Mouse (Mus musculus): ENCODE results near the gene 2810004N23Rik. TPM values are rescaled to one million over a fixed set of nuclear protein-coding genes. Genes with fewer than 3 reads are reported as not detected.

2810004N23Rik gene
- 16.6 and 17.4 TPM in 2 replicates for polyA plus RNA-seq (2021; fragmentation: Nextera tagmentation)
- long read RNA-seq, experiment 1, transcript 2810004N23Rik-201 (7 exons, 2,340 nt), result major isoform, 88 of 105 reads
- long read RNA-seq, experiment 1, partial matches to known transcripts, result 3 of 105 reads
- long read RNA-seq, experiment 1, other reads (novel, unspliced or antisense), result 12 of 105 reads
- long read RNA-seq, experiment 2, transcript 2810004N23Rik-203 (2 exons, 3,663 nt), result major isoform, 14 of 34 reads
- long read RNA-seq, experiment 2, transcript 2810004N23Rik-201 (7 exons, 2,340 nt), result minor isoform, 6 of 34 reads
- long read RNA-seq, experiment 2, partial matches to known transcripts, result 13 of 34 reads
- long read RNA-seq, experiment 2, other reads (novel, unspliced or antisense), result 1 of 34 reads

DNA sequence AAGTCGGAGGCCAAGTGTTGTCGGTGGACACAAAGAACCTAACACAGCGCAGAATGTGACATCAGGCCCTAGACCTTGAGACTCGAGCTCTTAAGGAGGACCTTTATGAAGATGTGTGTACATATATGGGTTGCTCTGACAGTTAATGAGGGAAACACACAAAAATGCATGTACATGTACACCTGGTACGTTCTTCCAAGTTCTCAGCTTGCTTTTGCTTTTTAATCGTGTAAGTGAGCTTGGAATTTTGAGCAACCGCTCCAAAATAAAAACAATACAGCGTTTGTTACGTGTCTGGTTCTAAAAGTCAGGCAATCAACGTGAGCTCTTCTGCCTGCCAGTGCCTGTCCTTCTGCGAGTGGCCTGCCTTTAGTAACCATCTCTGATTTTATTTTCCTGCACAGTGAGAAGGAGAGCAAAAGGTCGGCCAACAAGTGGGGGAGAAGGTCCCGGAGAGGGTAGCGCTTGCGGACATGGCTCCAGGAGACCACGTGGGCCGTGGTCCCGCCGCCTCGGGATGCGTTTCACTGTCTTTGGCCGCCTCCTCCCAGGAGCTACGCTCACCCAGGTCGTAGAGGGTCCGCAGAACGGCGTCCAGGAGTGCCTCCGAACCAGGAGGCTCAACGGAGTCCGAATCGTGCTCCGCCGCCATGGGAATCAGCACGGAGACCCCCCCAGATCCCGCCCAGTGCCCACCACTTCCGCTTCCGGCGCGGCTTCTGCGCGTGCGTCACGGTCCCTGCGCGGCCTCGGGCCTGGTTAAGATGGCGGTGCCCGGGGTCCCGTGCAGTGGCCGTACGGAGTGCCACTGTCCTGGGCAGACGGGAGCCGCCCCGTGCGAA, at the start of gene 2810004N23Rik, which contains the start of gene Gnpat:
2810004N23Rik (minus strand) TSS at position 800 of the 842 bp plus-strand sequence.
Gnpat (plus strand) TSS at position 713 of the 842 bp plus-strand sequence.

DNA sequence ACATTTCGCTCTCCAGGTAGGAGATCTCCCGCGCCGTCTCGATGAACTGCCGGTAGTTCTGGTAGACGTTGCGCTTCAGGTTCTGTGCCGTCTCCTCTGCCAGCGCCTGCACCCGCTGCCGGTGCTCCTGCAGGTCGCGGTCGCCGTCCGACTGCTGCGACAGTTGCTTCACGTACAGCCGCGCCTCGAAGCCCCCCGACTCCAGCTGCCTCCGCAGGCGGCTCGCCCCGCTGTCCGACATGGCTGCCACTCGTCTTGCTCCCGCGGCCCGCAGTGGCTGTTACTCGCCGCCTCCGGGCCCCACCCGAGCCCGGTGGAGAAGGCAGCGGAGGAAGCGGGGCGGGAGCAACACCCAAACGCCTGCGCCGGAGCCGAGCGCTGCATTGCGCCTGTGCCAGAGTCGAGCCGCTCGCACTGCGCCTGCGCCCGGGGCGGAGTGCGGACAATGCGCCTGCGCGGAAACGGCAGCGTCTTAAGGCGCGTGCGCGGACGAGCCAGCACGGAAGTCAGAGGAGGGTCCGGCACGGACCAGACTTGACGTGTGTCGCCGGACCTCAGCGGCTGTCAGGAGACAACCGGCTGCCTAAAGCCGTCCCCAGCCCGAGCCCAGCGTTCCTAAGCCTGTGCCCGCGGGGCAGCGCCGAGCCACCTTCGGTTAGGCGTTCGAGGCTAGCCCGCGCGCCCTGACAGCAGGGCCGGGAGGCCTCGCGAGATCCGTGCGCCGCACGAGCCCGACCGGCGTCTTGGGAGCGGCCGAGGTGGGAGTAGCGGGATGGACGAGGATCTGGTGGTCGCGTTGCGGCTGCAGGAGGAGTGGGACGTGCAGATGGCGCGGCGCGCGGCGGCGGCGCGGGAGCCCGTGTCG, 34.7 kb upstream of the 2810004N23Rik start, which contains the start of the genes Exoc8 and Sprtn:
Exoc8 (minus strand) TSS at position 320 of the 865 bp plus-strand sequence.
Sprtn (plus strand) TSS at position 501 of the 865 bp plus-strand sequence.

DNA sequence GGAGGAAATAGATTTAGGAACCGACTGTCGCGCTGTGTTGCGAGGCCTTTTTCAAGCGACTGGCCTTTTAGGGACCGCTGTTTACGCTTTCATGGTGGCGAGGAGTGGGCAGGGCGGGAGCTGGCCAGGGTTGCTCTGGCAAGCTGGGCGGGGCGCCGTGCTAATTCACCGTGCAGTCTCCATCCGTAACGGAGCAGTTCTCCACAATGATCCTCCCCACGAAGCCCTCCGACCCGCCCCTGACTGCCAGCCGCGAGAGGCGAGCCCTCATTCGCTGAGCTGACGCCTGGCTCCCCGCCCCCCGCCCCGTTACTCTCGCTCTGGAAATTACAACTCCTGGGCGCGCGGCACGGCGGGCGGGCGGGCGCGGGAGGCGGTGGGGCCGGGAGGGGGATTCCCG, 70.2 kb downstream of the 2810004N23Rik start, which contains the start of gene Trim67:
Trim67 (plus strand) TSS at position 385 of the 400 bp plus-strand sequence.

Other genes starting within 250 kb of the 2810004N23Rik start
- 10.1 and 23.4 TPM in 2 replicates for gene 2310022B05Rik, start 199.8 kb downstream of the 2810004N23Rik start, polyA plus RNA-seq (2021; fragmentation: Nextera tagmentation)
- gene Ttc13, start 141.1 kb downstream of the 2810004N23Rik start, polyA plus RNA-seq (2021; fragmentation: Nextera tagmentation), result 11.5 and 11.7 TPM in 2 replicates
- 8.2 and 9.9 TPM in 2 replicates for gene Arv1, start 141.0 kb downstream of the 2810004N23Rik start, polyA plus RNA-seq (2021; fragmentation: Nextera tagmentation)
- gene Fam89a, start 111.3 kb downstream of the 2810004N23Rik start, polyA plus RNA-seq (2021; fragmentation: Nextera tagmentation), result 0.44 and 3.3 TPM in 2 replicates
- gene Trim67, start 70.0 kb downstream of the 2810004N23Rik start, polyA plus RNA-seq (2021; fragmentation: Nextera tagmentation), result 0.38 and 0.77 TPM in 2 replicates
- gene Gnpat, start 87 bp downstream of the 2810004N23Rik start, polyA plus RNA-seq (2021; fragmentation: Nextera tagmentation), result 37.4 and 42.4 TPM in 2 replicates
- 3.2 and 6.4 TPM in 2 replicates for gene Exoc8, start 34.6 kb upstream of the 2810004N23Rik start, polyA plus RNA-seq (2021; fragmentation: Nextera tagmentation)
- 3.0 and 3.4 TPM in 2 replicates for gene Sprtn, start 34.8 kb upstream of the 2810004N23Rik start, polyA plus RNA-seq (2021; fragmentation: Nextera tagmentation)
- 8.7 and 9.6 TPM in 2 replicates for gene Egln1, start 86.2 kb upstream of the 2810004N23Rik start, polyA plus RNA-seq (2021; fragmentation: Nextera tagmentation)
- 198 and 273 TPM in 2 replicates for gene Tsnax, start 149.9 kb upstream of the 2810004N23Rik start, polyA plus RNA-seq (2021; fragmentation: Nextera tagmentation)
- gene Disc1, start 191.1 kb upstream of the 2810004N23Rik start, polyA plus RNA-seq (2021; fragmentation: Nextera tagmentation), result 0.20 and 0.29 TPM in 2 replicates

All from left cerebral cortex, adult 6 months (tissue).